Comparison of ENCODE assay signal across 20 mouse cellular contexts in the genomic region with DNA sequence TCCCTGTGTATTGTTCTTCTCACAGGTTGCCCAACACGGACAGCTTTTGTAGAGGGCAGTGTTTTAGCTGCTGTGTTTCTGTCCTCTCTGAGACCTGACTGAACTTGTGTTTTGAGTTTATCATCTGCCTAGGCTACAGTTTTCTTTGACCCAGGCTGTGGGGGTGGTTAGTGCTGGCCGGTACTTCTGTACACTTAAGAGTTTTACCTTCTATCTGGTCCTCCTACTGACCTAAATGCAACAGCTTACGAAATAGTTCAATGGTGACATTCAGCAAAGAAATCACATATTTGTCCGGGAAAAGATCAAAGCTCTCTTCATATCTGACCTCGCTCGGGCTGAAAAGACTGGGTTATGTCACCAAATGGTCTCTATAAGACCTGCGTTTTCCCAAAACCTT. TPM values are rescaled to one million over a fixed set of nuclear protein-coding genes. Genes with fewer than 3 reads are reported as not detected.
A peak's percentile ranks its signal among the peaks of the same experiment; 100 is the strongest.
DNase-seq lines count a peak whose midpoint lies in the region; ATAC-seq and TF ChIP-seq lines count a peak whose summit lies in the region.
"Had no signal": no experiment of that assay in that cellular context is flagged by ENCODE, and none has a peak within 500 bp of the region (broad histone marks: within the 10 kb centered on the region; RNA-seq: fewer than 3 reads in every experiment).

No protein-coding gene starts in this region.

- DNase-seq in adrenal gland, adult 2 months, result peak; percentile 18
- DNase-seq in adrenal gland, postnatal 25 days, result no peak
- DNase-seq in adrenal gland, postnatal 14 days, result peak; percentile 3
- peak; percentile 9 to 16 (median 13) for DNase-seq in liver, embryonic 14.5 days (ENCODE audit: low read depth in 3 of 3, low spot score in 3 of 3)
- no peak for DNase-seq in frontal cortex, postnatal 10 days (ENCODE audit: low spot score in 2 of 2)
- DNase-seq in heart, postnatal 25 days (ENCODE audit: low spot score), result no peak
- DNase-seq: cerebellum, adult 11 months; cerebellum, adult 8-10 months; cerebellum, postnatal 14 days; gastrocnemius, postnatal 14 days; heart, adult 2 months; heart, postnatal 14 days had no signal

- H3K27ac ChIP-seq in liver, embryonic 14.5 days, result no peak overlapping the region
- H3K27ac ChIP-seq: embryonic facial prominence, embryonic 12.5 days; forebrain, embryonic 12.5 days; heart, adult 2 months; heart, embryonic 15.5 days; hindbrain, embryonic 10.5 days; hindbrain, embryonic 14.5 days had no signal

- no peak overlapping the region for H3K4me2 ChIP-seq in liver, embryonic 14.5 days (ENCODE audit: low read depth)
- H3K4me2 ChIP-seq: embryonic facial prominence, embryonic 12.5 days; forebrain, embryonic 12.5 days; heart, embryonic 11.5 days; heart, embryonic 15.5 days; hindbrain, embryonic 14.5 days had no signal

- no peaks in the 10 kb centered on the region for H3K36me3 ChIP-seq in liver, embryonic 14.5 days (replicated peaks; ENCODE audit: control insufficient read depth, insufficient read depth, low read depth)
- H3K36me3 ChIP-seq: embryonic facial prominence, embryonic 12.5 days; forebrain, embryonic 12.5 days; heart, embryonic 15.5 days; hindbrain, embryonic 10.5 days had no signal

- ATAC-seq in liver, embryonic 14.5 days (ENCODE audit: insufficient read depth), result peak; percentile 62
- no peak for ATAC-seq in erythroid progenitor cell, adult 5-6 weeks (replicated peaks; ENCODE audit: low FRiP score, poor library complexity, severe bottlenecking)
- ATAC-seq: forebrain, embryonic 16.5 days had no signal

- intact Hi-C loops in heart, postnatal 25 days (cut with DNase I), result no loop called here

- H3K4me3 ChIP-seq in liver, embryonic 14.5 days (ENCODE audit: insufficient read depth in 1 of 2, low read depth in 2 of 2, low read length in 2 of 2), result no peak overlapping the region
- H3K4me3 ChIP-seq: embryonic facial prominence, embryonic 12.5 days; forebrain, embryonic 12.5 days; heart, adult 2 months; heart, embryonic 15.5 days; hindbrain, embryonic 10.5 days had no signal

- TF ChIP-seq CTCF in liver, embryonic 14.5 days (IDR thresholded peaks at IDR 0.05; ENCODE audit: low read depth), result no peak

- no peak for TF ChIP-seq EP300 in liver, embryonic 14.5 days (IDR thresholded peaks at IDR 0.05; ENCODE audit: low read depth)

- H3K4me1 ChIP-seq in liver, embryonic 14.5 days (replicated peaks; ENCODE audit: control insufficient read depth in 2 of 2, insufficient read depth in 2 of 2, low read length in 1 of 2), result no peaks in the 10 kb centered on the region
- H3K4me1 ChIP-seq: embryonic facial prominence, embryonic 12.5 days; forebrain, embryonic 12.5 days; heart, embryonic 15.5 days; hindbrain, embryonic 10.5 days had no signal

- H3K27me3 ChIP-seq in liver, embryonic 14.5 days (ENCODE audit: control insufficient read depth, insufficient read depth, low read length), result no peaks in the 10 kb centered on the region
- H3K27me3 ChIP-seq: embryonic facial prominence, embryonic 12.5 days; forebrain, embryonic 12.5 days; heart, embryonic 15.5 days had no signal

- H3K9me3 ChIP-seq in liver, embryonic 14.5 days (ENCODE audit: control insufficient read depth, low read length), result no peaks in the 10 kb centered on the region
- H3K9me3 ChIP-seq: heart, embryonic 15.5 days had no signal

- H3K9ac ChIP-seq in liver, embryonic 14.5 days (replicated peaks), result no peak overlapping the region
- H3K9ac ChIP-seq: embryonic facial prominence, embryonic 12.5 days; forebrain, embryonic 12.5 days; heart, embryonic 15.5 days; hindbrain, embryonic 14.5 days had no signal

- WGBS in liver, embryonic 14.5 days (ENCODE audit: insufficient replicate concordance), result 49% methylated on average over 7 of the region's 7 CpGs

RNA-seq across cellular contexts. Expression of a gene that starts 39.8 kb away (rescaled TPM):
- 10 to 100 TPM; 16.8 to 25.6 TPM for total RNA-seq in adrenal gland, adult 2 months (2021)
- 6.7 and 11.4 TPM in 2 replicates for polyA plus RNA-seq in adrenal gland, adult 2 months (2012; rRNA removed)
- 23.1 and 34.2 TPM in 2 replicates for total RNA-seq in adrenal gland, postnatal 25 days (2021)
- total RNA-seq in adrenal gland, postnatal 14 days (2021), result 16.9 and 23.0 TPM in 2 replicates
- 2.1 and 2.8 TPM in 2 replicates for polyA plus RNA-seq in liver, embryonic 14.5 days (2012; rRNA removed)
- polyA plus RNA-seq in liver, embryonic 14.5 days (2014; fragmentation: Nextera tagmentation; extraction: Ambion mirVana), result 3.2 and 3.4 TPM in 2 replicates
- total RNA-seq in erythroid progenitor cell, adult 5-6 weeks (2015; ENCODE audit: low replicate concordance), result not detected in 2 replicates
- total RNA-seq in erythroid progenitor cell, adult 5-6 weeks (2017; ENCODE audit: low replicate concordance), result 3.3 TPM in 1 of 2 replicates, not detected in the other
- total RNA-seq in heart, postnatal 25 days (2021), result 10 to 100 TPM; 16.2 to 18.6 TPM

Comparison
In these comparisons a context has a peak if more than half of its experiments do, and no peak if none do; other contexts are left out.
1. DNase-seq: peak in adrenal gland, adult 2 months (single experiment), adrenal gland, postnatal 14 days (single experiment) and liver, embryonic 14.5 days (3 of 3); none in adrenal gland, postnatal 25 days (single experiment), frontal cortex, postnatal 10 days (0 of 2) and heart, postnatal 25 days (single experiment).